Mouse (Mus musculus) heart, adult 2 months (tissue): Measurements from ENCODE around the gene Fam71f1.

Experiments
- CTCF ChIP-seq: fragments of 200-600 bp; IDR thresholded peaks from 2 replicates; pipeline ENCODE4 v1.8.1; 2022; ENCODE audit warnings: antibody characterized with exemption, mild to moderate bottlenecking, moderate library complexity
- POLR2A ChIP-seq: fragments of 200-500 bp; IDR thresholded peaks from 2 replicates; pipeline ENCODE4 v1.6.1; 2011; ENCODE audit warnings: mild to moderate bottlenecking, low read depth, low read length, control low read depth; ENCODE audit not compliant: insufficient read depth

- TF ChIP-seq CTCF, result no peak
- TF ChIP-seq POLR2A, result no peak
These were observed 28.2 kb downstream of the Fam71f1 start for GRCm38 (mm10) chr6:29347189-29347588.
